Mouse (Mus musculus) bone marrow, adult 2 months (tissue): ENCODE results near the gene Pbld2.

Experiments
- CTCF ChIP-seq: fragments of 200-500 bp; IDR thresholded peaks from 2 replicates; pipeline ENCODE4 v1.5.1; 2011; ENCODE audit warnings: low read length, control low read depth; ENCODE audit not compliant: control insufficient read depth, insufficient read depth
- POLR2A ChIP-seq: fragments of 200-500 bp; IDR thresholded peaks from 2 replicates; pipeline ENCODE4 v1.6.1; 2011; ENCODE audit warnings: low read depth, mild to moderate bottlenecking, control low read depth, low read length, borderline replicate concordance; ENCODE audit not compliant: control insufficient read depth

- TF ChIP-seq CTCF (no peak), POLR2A (no peak)
Observed at GRCm38 (mm10) chr10:63025016-63025415, 901 bp downstream of the Pbld2 start.
